ENCODE assay signal across 16 mouse cellular contexts in the genomic region with DNA sequence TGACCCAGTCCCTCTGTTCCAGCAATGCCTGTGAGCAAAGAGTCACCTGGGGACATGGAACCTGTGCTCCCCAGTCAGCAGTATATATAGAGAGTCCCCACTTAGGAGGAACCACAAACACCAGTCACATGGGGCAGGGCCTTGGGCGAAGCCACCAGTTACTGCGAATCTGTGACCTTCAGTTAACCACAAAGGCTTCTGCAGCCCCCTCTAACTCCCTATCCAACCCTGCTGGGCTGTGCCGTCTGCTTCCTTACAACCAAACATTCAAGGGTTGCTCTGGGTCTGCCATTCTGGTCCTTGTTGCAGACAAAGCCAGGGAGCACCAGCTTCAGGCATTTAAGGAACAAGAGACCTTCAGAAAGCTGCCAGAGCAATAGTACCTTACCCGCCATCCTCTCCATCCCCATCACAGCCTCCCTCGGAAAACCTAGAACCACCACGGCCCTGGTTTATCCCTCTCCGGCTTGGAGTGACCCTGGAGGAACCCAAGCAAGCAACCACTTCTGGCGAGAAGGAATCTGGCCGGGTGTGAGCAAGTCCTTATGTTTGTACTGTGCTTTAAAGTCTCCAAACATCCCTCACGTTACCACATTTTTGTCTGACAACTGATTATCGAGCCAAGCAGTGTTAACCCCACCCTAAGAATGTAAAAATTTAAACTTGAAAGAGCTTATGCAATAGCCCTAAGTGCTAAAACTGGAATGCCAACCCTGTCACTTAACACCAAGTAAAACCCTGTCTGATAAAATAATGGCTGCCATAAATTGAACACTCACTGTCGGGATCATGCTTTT. TPM values are rescaled to one million over a fixed set of nuclear protein-coding genes. Genes with fewer than 3 reads are reported as not detected.
DNase-seq lines count a peak whose midpoint lies in the region; ATAC-seq and TF ChIP-seq lines count a peak whose summit lies in the region.
"Had no signal": no experiment of that assay in that cellular context is flagged by ENCODE, and none has a peak within 500 bp of the region (broad histone marks: within the 10 kb centered on the region; RNA-seq: fewer than 3 reads in every experiment).

No protein-coding gene starts in this region.

- no peak for TF ChIP-seq CTCF in intestine, postnatal 0 days (IDR thresholded peaks at IDR 0.05; ENCODE audit: low read depth)

- no peak overlapping the region for H3K4me3 ChIP-seq in intestine, embryonic 15.5 days (replicated peaks)
- no peak overlapping the region for H3K4me3 ChIP-seq in intestine, postnatal 0 days (ENCODE audit: low read depth, low read length)
- no peak overlapping the region for H3K4me3 ChIP-seq in embryonic facial prominence, embryonic 13.5 days
- H3K4me3 ChIP-seq in stomach, embryonic 15.5 days (replicated peaks) = no peak overlapping the region
- H3K4me3 ChIP-seq in neural tube, embryonic 15.5 days (replicated peaks) = no peak overlapping the region
- H3K4me3 ChIP-seq: hindbrain, embryonic 10.5 days had no signal

- no peak overlapping the region for H3K4me2 ChIP-seq in intestine, embryonic 15.5 days (replicated peaks)
- no peak overlapping the region for H3K4me2 ChIP-seq in intestine, postnatal 0 days (replicated peaks; ENCODE audit: low read depth)
- no peak overlapping the region for H3K4me2 ChIP-seq in embryonic facial prominence, embryonic 13.5 days
- no peak overlapping the region for H3K4me2 ChIP-seq in stomach, embryonic 15.5 days
- H3K4me2 ChIP-seq in neural tube, embryonic 15.5 days = no peak overlapping the region

- 46% methylated on average over 12 of the region's 12 CpGs for WGBS in intestine, embryonic 15.5 days
- 47% methylated on average over 12 of the region's 12 CpGs for WGBS in intestine, postnatal 0 days
- 64% methylated on average over 12 of the region's 12 CpGs for WGBS in embryonic facial prominence, embryonic 13.5 days
- 45% methylated on average over 12 of the region's 12 CpGs for WGBS in stomach, embryonic 15.5 days
- 77% methylated on average over 12 of the region's 12 CpGs for WGBS in neural tube, embryonic 15.5 days

- H3K4me1 ChIP-seq in intestine, embryonic 15.5 days (replicated peaks) = no peaks in the 10 kb centered on the region; the same call in 1 of the 2 replicates
- no peaks in the 10 kb centered on the region for H3K4me1 ChIP-seq in intestine, postnatal 0 days (replicated peaks; ENCODE audit: control insufficient read depth, insufficient read depth, low read length)
- peaks cover 23% of the 10 kb centered on the region for H3K4me1 ChIP-seq in embryonic facial prominence, embryonic 13.5 days
- peaks cover 3% of the 10 kb centered on the region; the same call in 1 of the 2 replicates for H3K4me1 ChIP-seq in stomach, embryonic 15.5 days
- H3K4me1 ChIP-seq in neural tube, embryonic 15.5 days = peaks cover 4% of the 10 kb centered on the region; the same call in 1 of the 2 replicates

- no peaks in the 10 kb centered on the region for H3K36me3 ChIP-seq in intestine, embryonic 15.5 days
- no peaks in the 10 kb centered on the region for H3K36me3 ChIP-seq in intestine, postnatal 0 days (ENCODE audit: control insufficient read depth, insufficient read depth)
- no peaks in the 10 kb centered on the region for H3K36me3 ChIP-seq in embryonic facial prominence, embryonic 13.5 days
- H3K36me3 ChIP-seq in stomach, embryonic 15.5 days = no peaks in the 10 kb centered on the region
- H3K36me3 ChIP-seq in neural tube, embryonic 15.5 days = no peaks in the 10 kb centered on the region
- H3K36me3 ChIP-seq: G1E; hindbrain, embryonic 10.5 days had no signal

- H3K27ac ChIP-seq in intestine, embryonic 15.5 days = 0 out of 2 replicates have a peak overlapping the region, but pooled peaks have one; percentile 19
- no peak overlapping the region for H3K27ac ChIP-seq in intestine, postnatal 0 days (ENCODE audit: low read depth, low read length)
- H3K27ac ChIP-seq in embryonic facial prominence, embryonic 13.5 days = peak overlapping the region; percentile 68
- no peak overlapping the region for H3K27ac ChIP-seq in stomach, embryonic 15.5 days
- no peak overlapping the region for H3K27ac ChIP-seq in neural tube, embryonic 15.5 days (replicated peaks)
- H3K27ac ChIP-seq: hindbrain, embryonic 10.5 days had no signal

- H3K9me3 ChIP-seq in intestine, embryonic 15.5 days = no peaks in the 10 kb centered on the region
- no peaks in the 10 kb centered on the region for H3K9me3 ChIP-seq in intestine, postnatal 0 days (ENCODE audit: control insufficient read depth)
- H3K9me3 ChIP-seq in embryonic facial prominence, embryonic 13.5 days = no peaks in the 10 kb centered on the region
- no peaks in the 10 kb centered on the region for H3K9me3 ChIP-seq in stomach, embryonic 15.5 days
- H3K9me3 ChIP-seq in neural tube, embryonic 15.5 days (replicated peaks) = no peaks in the 10 kb centered on the region
- H3K9me3 ChIP-seq: G1E; hindbrain, embryonic 10.5 days had no signal

- no peak for ATAC-seq in intestine, embryonic 15.5 days
- ATAC-seq in intestine, postnatal 0 days = no peak
- no peak for ATAC-seq in embryonic facial prominence, embryonic 13.5 days (ENCODE audit: insufficient number of reproducible peaks, insufficient read depth, low FRiP score, low TSS enrichment, low read depth)
- peak; percentile 35; the same call in 1 of the 2 replicates for ATAC-seq in stomach, embryonic 15.5 days (ENCODE audit: insufficient read depth, low FRiP score, low read depth)
- no peak for ATAC-seq in neural tube, embryonic 15.5 days (ENCODE audit: low FRiP score)
- ATAC-seq: forebrain, embryonic 16.5 days had no signal

- H3K9ac ChIP-seq in intestine, embryonic 15.5 days = no peak overlapping the region
- H3K9ac ChIP-seq in intestine, postnatal 0 days (ENCODE audit: low read depth, low read length) = no peak overlapping the region
- no peak overlapping the region for H3K9ac ChIP-seq in embryonic facial prominence, embryonic 13.5 days
- H3K9ac ChIP-seq in stomach, embryonic 15.5 days = no peak overlapping the region
- H3K9ac ChIP-seq in neural tube, embryonic 15.5 days (replicated peaks) = no peak overlapping the region

- no peaks in the 10 kb centered on the region for H3K27me3 ChIP-seq in intestine, embryonic 15.5 days (replicated peaks)
- no peaks in the 10 kb centered on the region for H3K27me3 ChIP-seq in intestine, postnatal 0 days (replicated peaks; ENCODE audit: control insufficient read depth, insufficient read depth, low read length)
- no peaks in the 10 kb centered on the region for H3K27me3 ChIP-seq in embryonic facial prominence, embryonic 13.5 days
- no peaks in the 10 kb centered on the region for H3K27me3 ChIP-seq in stomach, embryonic 15.5 days (replicated peaks)
- H3K27me3 ChIP-seq in neural tube, embryonic 15.5 days (replicated peaks) = no peaks in the 10 kb centered on the region

- peak; percentile 26 to 42 for DNase-seq in lung, adult 18-20 months
- DNase-seq in cerebellum, adult 9-10 months = no peak
- DNase-seq in cerebellum, postnatal 14 days = no peak
- DNase-seq: B cell, adult 2 months; embryo, embryonic 11 days; layer of hippocampus, adult 9-11 months; spleen, adult 18-20 months; thymus, adult 2 months had no signal

RNA-seq across cellular contexts. Expression of a gene that starts 28.7 kb away (rescaled TPM):
- polyA plus RNA-seq in intestine, embryonic 15.5 days (2015; fragmentation: Nextera tagmentation; extraction: Ambion mirVana) = 15.8 and 18.2 TPM in 2 replicates
- polyA plus RNA-seq in intestine, postnatal 0 days (2015; fragmentation: Nextera tagmentation; extraction: Ambion mirVana) = 10.2 and 10.3 TPM in 2 replicates
- 42.6 and 43.0 TPM in 2 replicates for polyA plus RNA-seq in embryonic facial prominence, embryonic 13.5 days (2015; fragmentation: Nextera tagmentation; extraction: Ambion mirVana)
- polyA plus RNA-seq in stomach, embryonic 15.5 days (2015; fragmentation: Nextera tagmentation; extraction: Ambion mirVana) = 16.7 and 18.7 TPM in 2 replicates
- polyA plus RNA-seq in neural tube, embryonic 15.5 days (2015; fragmentation: Nextera tagmentation; extraction: Ambion mirVana) = 33.2 and 34.2 TPM in 2 replicates

RNA-seq across cellular contexts. Expression of a gene that starts 32.7 kb away (rescaled TPM):
- polyA plus RNA-seq in intestine, embryonic 15.5 days (2015; fragmentation: Nextera tagmentation; extraction: Ambion mirVana) = 0.20 and 0.33 TPM in 2 replicates
- 0.43 and 0.50 TPM in 2 replicates for polyA plus RNA-seq in intestine, postnatal 0 days (2015; fragmentation: Nextera tagmentation; extraction: Ambion mirVana)
- 0.74 and 1.0 TPM in 2 replicates for polyA plus RNA-seq in embryonic facial prominence, embryonic 13.5 days (2015; fragmentation: Nextera tagmentation; extraction: Ambion mirVana)
- 0.45 and 0.73 TPM in 2 replicates for polyA plus RNA-seq in stomach, embryonic 15.5 days (2015; fragmentation: Nextera tagmentation; extraction: Ambion mirVana)
- 1.9 and 2.7 TPM in 2 replicates for polyA plus RNA-seq in neural tube, embryonic 15.5 days (2015; fragmentation: Nextera tagmentation; extraction: Ambion mirVana)

Comparison
In these comparisons a context has a peak if more than half of its experiments do, and no peak if none do; other contexts are left out.
1. H3K27ac ChIP-seq: peak in intestine, embryonic 15.5 days (single experiment) and embryonic facial prominence, embryonic 13.5 days (single experiment); none in intestine, postnatal 0 days (single experiment), stomach, embryonic 15.5 days (single experiment) and neural tube, embryonic 15.5 days (single experiment).
2. DNase-seq: peak in lung, adult 18-20 months (2 of 2); none in cerebellum, adult 9-10 months (single experiment) and cerebellum, postnatal 14 days (0 of 2).